Mouse (Mus musculus): ENCODE measurements at regions not wholly inside any gene's neighbourhood (a gene's known extent, or its start where the extent isn't known, plus 50 kb on each side); places are given as distances from the start of the nearest gene placed in this dataset.

- DNase-seq, result no peak
Measured at GRCm38 (mm10) chr10:87639339-87639738, 117.7 kb downstream of the Pah start.

GRCm38 (mm10) chr10:87649091-87649490 is 127.5 kb downstream of the Pah start:
- peak; percentile 43 for DNase-seq

- DNase-seq, result no peak
Measured at GRCm38 (mm10) chr10:87652139-87652740, 130.6 kb downstream of the Pah start.

DNA sequence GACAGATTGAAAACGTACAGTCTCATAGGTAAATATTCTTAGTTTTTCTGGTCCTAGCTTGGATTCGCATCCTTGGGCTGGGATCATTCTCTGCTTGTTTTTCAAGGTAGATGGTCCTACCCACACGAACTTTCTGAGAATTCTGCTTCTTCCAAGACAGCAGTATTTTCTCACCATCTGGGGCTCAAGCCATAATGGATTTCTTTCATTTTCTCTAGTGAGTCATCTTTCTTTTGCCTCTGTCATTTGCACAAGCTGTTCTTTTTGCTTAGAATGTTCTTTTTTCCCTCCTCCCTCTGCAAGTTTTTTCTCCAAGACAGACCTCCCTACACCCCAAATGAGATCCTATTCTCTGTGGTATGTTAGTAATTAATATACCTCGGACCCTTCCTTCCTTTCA is 132.5 kb downstream of the Pah start:
- DNase-seq, result no peak

DNA sequence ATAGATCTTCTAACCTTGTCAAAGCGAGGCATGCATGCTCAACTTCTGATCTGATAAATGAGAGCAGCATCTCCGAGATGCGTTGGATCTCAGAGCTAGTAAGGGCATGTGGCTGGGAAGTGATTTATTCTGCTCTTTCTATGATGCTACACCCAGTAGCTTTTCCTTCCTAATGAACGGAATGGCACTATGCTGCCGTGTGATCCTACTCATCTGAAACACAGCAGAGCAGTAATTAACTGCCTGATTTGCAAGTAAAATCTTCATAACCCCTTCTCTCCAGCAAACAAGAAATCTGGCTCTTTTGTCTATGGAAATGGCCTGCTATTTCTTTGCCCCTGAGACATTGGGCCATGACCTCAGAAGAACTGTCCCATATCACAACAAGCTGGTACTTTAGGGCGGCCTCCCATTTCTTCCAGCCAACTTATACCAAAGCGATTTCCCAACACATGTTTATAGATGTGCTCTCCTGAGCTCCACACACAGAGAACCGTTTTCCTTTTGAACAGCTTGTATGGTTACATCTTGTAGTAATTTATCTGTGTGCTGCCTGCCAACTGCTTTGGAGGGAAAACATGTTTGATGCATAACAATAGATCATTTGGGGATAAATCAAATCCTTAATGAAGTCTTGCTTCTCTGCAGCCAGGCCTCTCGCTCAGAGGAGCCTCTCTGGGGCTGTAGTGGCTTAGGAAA is 144.6 kb downstream of the Pah start:
- DNase-seq, result no peak

- DNase-seq, result no peak
Measured at GRCm38 (mm10) chr10:87666719-87667387, 145.3 kb downstream of the Pah start.

DNA sequence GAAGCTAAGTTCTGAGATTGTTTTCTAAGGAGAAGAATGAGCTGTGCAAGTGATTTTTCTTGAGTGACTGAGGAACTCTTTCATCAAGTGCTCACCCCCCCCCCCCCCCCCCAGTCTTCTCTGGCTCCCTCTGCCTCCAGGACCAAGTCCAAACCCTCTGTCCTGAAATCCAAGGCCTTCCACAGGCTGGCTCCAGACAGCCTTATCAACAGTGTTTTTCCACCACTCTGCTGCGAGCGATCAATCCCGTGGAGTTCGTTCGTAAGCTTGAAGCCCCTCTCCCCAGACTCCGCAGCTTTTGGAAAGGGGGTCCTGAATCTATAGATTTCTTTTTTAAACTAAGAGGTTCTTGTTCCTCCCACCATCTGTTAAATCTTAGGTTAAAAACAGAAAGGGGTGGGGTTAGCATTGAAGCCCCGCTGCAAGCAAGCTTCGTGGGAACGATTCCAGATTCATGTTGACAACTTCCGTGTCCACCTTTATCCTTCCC is 146.1 kb downstream of the Pah start:
- no peak for DNase-seq

GRCm38 (mm10) chr10:87674740-87675420 is 153.3 kb downstream of the Pah start:
- no peak for DNase-seq

- no peak for DNase-seq
Measured at GRCm38 (mm10) chr10:87676041-87676672, 154.6 kb downstream of the Pah start.

DNA sequence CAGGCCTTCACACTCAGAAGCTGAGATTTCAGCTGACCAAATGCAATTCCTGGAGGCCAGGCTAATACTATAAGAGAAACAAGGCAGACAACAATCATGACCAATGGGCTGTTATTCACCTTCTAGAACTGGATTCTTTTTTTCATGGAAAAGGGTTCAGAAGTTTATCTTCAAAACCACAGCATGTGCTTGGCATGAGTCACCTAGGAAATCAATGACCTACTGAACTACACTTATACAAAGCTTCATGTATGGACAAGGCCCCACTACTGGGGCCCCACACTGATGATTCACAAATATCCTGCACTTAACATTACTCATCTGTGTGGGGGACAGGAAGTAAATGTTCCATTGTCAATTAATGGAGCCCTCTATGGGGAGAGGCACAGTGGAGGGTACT is 157.4 kb downstream of the Pah start:
- no peak for DNase-seq

DNA sequence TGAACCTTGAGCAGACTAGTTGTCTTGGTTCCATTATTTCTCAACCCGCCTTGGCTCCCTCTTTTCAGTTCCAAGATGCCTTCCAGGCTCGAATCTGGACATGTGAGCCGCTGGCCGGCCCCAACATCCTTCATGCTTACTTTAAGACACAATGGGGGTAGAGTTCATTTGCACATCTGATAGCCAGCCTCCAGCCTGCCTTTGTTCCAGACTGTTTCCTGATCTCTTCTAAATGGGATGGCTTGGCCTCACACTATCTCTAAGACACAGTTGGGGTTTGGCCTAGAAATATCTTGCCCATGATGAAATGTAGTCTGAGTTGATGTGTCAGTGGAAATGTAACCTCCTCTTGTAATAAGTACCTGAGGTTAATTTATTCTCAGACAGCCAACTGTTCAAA is 164.7 kb downstream of the Pah start:
- no peak for DNase-seq

- no peak for DNase-seq
Measured at GRCm38 (mm10) chr10:87686785-87687184, 165.2 kb downstream of the Pah start.

- DNase-seq, result no peak
Measured at GRCm38 (mm10) chr10:87687844-87688243, 166.2 kb downstream of the Pah start.

GRCm38 (mm10) chr10:87690831-87691230 is 167.2 kb upstream of the Igf1 start:
- peak; percentile 13 for DNase-seq

DNA sequence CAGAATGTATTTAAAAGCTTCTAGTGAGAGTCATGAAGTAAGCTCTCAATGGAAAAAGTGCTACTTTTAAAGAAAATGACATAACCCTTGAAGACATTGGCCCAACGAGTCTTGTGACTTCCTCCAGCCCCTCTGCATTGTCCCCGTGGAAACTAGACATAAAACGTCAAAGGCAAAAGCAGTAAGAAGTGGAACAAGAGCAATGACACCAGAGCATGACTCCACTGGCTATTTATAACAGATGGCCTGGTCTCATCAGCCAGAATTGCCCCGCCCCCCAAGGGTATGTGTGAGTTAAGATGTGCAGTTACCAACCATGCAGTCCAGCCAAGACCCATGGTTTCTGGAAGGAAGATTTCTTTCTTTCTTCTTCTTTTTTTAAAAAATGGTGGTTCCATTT is 161.6 kb upstream of the Igf1 start:
- no peak for DNase-seq

DNA sequence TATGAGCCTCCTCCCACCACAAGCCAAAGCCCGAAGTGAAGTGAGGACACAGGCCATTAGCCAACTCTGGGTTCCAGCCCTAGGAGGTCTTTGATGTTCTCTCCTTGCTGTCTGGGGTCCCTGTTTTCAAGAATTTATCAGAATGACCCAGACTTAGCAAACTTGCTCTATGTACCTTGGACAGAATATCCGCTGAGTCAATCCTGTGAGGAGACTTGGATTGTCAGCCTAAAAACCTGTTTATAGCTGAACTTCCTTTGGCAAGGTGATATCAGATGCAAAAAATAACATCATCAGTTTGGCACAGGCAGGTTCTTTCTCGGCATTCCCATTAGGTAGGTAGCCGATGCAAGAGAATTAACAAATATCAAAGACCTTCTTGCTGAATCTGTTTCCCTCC is 146.9 kb upstream of the Igf1 start:
- no peak for DNase-seq

DNA sequence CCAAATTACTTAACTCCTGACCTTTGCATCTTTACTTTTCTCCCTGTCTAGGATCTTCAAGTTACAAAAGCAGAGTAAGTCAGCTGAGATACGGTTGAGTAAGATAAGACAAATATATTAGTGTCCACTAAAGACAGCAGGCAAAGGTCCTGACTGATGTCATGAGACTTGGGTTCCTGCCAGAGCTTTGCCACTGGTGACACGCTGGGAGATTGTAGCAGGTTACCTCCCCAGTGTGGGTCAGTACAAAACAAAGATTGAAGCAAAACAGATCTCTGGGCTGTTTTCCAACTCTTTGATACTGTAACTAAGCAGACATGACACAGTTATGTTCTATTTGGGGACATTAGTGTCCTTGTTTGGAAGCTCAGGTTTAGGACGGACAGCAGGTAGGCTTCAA is 146.3 kb upstream of the Igf1 start:
- peak; percentile 24 for DNase-seq

DNA sequence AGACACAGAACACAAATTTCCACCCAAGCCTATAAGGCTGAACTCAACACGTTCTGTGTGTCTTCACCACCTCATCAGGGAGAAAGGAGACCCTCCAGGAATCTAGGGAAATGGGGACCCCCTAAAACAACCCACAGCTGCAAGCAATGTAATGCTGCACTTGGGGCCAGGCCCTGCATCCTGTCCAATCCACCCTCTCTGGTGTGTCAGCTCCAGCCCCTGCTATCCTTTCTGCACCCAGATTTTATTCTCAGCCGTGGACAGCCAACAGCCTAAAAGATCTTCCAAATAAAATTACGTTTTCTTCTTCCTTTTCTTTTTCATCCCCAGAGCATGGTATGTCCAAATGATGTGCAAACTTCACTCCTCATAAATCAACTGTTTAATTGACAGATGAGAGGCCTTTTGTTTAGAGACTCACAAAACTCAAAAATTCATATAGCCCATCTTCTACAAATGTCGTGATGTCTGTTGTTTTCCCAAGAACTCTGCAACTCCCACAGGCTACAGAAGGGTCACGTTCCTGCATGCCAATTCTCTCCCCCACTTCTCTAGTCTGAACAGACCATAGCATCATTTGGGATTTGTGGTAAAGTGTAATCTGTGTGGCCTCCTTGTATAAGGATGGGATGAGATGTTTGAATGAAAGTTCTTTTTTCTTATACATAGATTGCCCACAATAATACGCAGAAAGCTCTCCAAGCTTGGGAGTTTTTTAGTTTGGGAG is 142.0 kb upstream of the Igf1 start:
- DNase-seq, result no peak

DNA sequence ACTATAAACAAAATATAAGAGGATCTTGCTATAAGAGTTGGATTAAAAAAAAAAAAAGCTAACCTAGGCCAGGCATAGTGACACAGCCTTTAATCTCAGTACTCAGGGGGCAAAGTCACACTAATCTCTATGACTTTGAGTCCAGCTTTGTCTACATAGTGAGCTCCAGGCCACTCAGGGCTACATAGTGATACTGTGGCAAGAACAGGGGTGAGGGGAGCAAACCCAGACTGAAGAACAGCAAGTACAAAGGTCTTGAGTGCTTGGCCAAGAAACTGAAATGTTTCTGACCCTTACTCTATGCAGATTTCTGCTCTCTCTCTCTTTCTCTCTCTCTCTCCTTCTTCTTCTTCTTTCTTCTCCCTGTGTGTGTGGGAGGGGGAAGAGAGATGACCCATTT is 140.9 kb upstream of the Igf1 start:
- DNase-seq, result peak; percentile 54

DNA sequence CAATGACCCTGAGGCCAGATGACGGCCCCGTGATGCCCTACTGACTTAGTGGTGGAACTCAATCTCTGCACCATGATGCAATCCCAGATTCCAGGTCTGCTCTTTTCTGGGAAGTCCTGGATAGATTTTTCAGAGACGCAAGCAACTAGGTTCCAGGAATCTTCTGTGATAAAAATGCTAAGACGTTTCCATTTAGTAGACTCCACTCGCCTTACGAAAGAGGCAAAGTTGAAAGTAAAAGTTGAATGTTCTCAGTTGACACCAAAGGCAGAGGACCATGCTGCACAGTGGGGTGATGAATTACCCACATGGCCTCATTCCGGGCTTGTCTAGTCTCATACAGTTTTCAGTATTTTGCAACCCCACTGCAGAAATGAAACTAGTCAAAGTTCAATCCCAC is 139.6 kb upstream of the Igf1 start:
- DNase-seq, result no peak

- no peak for DNase-seq
Measured at GRCm38 (mm10) chr10:87719978-87720377, 138.1 kb upstream of the Igf1 start.

GRCm38 (mm10) chr10:87722244-87722643 is 135.8 kb upstream of the Igf1 start:
- no peak for DNase-seq
